Mouse (Mus musculus) cerebellum, adult 2 months (tissue): Measurements from ENCODE around the gene Dnah2.

Experiments used
- CTCF ChIP-seq: fragments of 200-500 bp; IDR thresholded peaks from 2 replicates; pipeline ENCODE4 v1.5.1; 2011; ENCODE audit warnings: low read depth, mild to moderate bottlenecking, control low read depth, low read length, moderate library complexity, borderline replicate concordance; ENCODE audit not compliant: insufficient read depth
- POLR2A ChIP-seq: fragments of 200-500 bp; IDR thresholded peaks from 2 replicates; pipeline ENCODE4 v1.6.1; 2011; ENCODE audit warnings: low read length, control low read depth, borderline replicate concordance; ENCODE audit not compliant: insufficient read depth

DNA sequence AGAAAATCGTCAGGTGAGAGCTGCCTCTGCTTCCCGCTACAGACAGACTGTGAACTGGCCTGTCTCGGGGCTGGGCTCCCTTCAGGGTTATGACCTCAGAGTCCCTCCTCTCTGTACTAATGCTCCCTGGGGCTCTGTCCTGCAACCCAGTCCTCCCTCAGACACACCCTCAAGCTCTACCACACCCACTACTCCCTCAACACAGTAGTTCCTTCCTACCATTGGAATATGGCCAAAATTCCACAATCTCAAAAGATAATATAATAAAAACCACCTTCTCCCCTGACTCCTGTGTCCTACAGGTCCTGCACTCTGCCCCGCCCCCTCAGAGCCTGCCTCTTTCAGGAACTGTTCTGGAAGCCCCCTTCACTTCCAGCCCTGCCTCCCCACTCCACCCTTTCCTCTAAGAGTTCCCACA, 45.0 kb downstream of the Dnah2 start:
- no peak for TF ChIP-seq POLR2A
- no peak for TF ChIP-seq CTCF
